Mouse (Mus musculus): ENCODE results near the gene Izumo4.
A peak's percentile ranks its signal among the peaks of the same experiment; 100 is the strongest.

The Izumo4 gene

DNA sequence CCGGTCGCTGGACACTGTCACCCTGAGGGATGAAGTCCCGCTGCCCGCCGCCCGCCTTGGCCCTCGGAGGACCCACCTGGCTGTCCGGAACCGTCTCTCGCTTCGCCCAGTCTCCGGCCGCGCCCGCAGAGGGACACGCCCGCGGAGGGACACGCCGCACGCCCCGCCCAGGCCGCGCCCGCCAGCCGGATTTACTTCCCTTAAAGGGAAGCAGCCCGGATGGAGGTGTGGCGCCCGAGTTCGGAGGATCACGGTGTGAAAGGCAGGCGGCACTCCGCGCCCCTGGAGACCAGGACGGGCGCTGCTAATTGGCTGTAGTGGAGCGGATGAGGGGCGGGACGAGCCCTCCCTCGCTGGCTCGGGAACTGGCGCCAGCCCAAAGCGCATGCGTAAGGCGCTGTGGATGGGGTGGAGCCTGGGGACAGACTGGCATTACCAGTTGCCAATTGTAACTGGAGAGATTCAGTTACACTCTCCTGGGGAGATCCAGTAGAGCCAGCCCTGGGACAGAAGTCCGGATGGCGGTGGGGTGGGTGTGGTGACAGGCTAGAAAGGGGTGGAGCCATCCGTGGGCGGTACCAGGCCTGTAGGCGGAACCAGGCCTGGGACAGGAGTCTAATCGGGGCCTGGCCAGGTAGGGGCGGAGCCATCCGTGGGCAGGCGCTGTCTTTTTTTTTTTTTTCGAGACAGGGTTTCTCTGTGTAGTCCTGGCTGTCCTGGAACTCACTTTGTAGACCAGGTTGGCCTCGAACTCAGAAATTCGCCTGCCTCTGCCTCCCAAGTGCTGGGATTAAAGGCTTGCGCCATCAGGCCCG lies at the start of gene Izumo4, which contains the start of gene Mob3a:
Gene Izumo4 (plus strand): TSS at position 464 of the 815 bp plus-strand sequence.
Gene Mob3a (minus strand): TSS at position 257 of the 815 bp plus-strand sequence.
- DNase-seq (ENCODE audit: low read depth, low spot score), result peak; percentile 100

DNA sequence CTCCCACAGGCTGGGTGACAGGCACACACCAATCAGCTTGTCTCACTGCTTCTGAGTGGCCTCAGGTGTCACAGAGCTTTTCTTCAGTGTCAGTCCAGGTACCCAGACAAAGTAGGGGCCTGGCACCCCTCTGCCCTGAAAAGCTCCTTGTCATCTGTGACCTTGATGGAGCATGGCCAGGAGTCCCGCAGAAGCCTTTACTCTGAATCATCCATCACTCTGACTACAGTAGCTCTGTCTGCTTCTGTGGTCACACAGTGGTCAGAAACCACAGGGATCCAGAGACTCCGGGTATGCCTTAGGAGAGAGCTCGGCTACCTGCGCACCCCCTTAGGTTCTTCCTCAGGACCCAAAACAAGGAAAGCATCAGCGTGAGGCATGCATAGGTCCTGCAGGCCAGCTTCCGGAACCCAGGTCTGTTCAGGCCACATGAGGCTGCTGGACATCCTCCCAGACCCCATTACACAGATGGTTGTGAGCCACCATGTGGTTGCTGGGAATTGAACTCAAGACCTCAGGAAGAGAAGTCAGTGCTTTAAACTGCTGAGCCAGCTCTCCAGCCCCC lies 48.7 kb upstream of the Izumo4 start:
- no peak for DNase-seq (ENCODE audit: low read depth, low spot score)

DNA sequence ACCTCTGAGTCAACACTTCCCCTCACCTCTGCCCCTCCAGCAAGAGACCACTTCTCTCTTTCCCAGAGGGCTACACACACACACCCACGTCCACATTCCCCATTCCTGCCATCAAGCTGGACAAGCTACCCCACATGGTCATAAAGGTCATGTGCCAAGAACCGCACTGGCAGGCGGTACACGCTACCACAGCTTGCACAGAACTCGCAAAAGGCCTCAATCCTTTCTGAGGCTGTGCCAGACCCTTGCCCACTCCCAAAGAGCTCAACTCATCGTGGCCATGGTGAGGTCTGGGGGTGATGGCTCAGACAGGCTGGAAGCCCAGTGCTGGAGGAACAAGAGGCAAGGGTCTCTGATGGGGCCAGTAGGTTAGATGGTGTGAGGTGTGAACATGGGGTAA lies 47.1 kb upstream of the Izumo4 start:
- no peak for DNase-seq (ENCODE audit: low read depth, low spot score)

DNA sequence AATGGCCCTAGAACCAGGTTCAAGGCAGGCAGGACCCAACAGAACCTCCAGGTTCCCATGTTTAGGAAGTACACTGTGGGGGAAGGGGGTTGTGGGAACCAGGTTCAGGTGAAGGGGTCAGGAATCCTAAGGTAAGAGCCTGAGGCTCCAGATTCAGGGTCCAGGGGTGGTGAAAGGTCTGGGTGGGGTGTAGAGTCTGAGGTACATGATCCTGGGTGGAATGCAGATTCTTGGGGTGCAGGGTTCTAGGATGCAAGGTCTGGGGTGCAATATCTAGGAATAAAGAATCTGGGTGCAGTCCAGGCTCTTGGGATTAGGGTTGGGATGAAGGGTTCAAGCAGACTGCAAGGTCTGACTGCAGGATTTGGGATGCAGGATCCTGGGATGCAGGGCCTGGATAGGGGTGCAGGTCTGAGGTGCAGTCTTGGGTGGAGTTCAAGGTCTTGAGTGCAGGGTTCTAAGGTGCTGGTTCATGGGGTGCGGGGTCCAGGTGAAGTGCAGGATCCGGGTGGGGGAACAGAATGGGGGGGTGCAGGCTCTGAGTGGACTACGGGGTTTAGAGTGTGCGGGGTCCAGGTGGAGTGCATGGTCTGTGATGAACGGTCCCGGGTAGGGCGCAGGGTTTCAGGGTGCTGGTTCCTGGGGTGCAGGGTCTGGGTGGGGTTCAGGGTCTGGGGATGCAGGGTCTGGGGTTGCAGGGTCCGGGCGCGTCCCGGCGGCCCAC lies 46.4 kb upstream of the Izumo4 start:
- no peak for DNase-seq (ENCODE audit: low read depth, low spot score)

DNA sequence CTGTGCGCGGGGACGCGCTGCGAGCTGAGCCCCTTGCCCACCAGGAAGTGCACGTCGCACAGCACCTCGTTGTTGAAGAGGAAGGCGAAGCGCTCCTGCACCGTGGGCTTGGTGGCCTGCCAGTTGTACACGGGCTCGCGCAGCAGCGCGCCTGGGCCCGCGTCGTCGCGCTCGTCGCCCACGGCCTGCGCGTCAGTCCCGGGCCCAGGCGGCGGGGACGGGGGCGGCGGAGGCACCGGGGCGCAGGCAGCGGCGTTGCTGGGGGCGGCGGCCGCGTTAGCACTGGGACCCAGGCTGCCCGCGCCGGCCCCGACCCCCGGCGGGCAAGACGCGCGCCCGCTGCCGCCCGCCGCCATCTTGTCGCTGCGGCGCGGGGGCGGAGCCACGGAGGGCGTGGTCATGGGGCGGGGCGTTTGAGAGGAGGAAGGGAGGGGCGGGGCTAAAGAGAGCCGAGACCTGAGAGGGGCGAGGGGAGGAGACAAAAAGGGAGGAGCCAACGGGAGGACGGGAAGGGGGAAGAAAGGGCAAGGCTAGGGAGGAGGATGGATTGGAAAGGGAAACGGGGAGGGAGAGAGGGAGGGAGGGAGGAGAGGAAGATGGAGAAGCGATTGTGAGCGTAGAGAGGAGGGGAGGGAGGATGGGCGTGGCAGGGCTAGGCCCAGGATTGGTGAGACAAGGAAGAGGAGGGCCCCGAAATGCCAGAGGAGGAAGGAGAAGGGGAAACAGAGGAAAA lies 45.7 kb upstream of the Izumo4 start:
- peak; percentile 100 for DNase-seq (ENCODE audit: low read depth, low spot score)

DNA sequence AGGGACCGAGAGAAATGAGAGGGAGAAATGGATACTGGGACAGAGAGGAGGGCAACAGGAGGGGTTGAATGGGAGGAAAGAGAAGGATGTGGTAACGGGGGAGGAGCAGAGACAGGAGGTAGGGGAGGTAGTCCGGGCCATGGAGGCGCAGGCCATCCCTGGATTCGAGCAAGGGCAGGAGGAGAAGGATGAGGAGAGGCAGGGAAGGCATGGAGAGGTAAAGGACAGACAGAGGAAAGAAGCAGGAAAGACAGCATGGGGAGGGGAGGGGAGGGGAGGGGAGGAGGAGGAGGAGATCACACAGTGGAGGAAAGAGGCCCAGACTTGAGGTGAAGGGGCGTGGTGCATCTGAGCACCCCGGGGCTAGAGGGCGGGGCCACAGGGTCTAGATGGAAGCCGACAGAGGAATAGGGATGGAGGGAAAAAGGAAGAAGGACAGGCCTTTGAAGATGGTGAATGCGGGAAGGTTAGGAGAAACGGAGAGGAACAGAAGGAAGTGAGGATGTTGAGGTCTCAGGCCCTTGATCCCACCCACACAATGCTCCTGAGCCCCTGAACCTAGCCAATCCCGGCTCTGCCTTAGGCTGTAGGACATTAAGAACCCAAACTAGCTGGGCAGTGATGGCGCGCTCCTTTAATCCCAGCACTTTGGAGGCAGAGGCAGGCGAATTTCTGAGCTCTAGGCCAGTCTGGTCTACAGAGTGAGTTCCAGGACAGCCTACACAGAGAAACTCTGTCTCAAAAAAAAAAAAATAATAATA lies 44.9 kb upstream of the Izumo4 start, which contains the start of gene Btbd2:
Gene Btbd2 (minus strand): TSS at position 209 of the 761 bp plus-strand sequence.
- no peak for DNase-seq (ENCODE audit: low read depth, low spot score)

DNA sequence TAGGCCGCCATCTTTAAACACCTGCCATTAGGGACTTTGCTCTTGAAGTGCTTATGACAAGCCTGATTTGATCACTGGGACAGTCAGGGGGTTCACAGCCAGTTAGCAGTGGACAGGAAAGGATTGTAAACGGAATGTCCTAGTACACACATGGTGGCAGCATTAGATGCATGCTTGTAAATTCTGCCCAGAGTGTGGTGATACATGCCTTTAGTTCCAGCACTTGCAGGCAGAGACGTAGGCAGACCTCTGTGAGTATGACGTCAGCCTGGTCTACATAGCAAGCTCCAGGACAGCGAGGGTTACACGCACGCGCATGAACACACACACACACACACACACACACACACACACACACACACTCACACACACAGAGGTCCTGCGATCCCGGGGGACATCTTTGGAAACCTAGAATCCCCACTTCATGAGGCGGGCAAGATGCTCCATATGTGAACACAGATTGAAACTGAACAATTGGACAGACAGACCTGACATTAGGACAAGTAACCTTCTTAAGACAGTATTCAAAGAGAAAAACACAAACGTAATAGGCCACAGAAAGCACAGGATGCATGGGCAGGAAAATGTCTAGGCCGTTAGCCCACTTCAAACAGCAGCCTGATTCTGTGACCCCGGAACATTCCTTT lies 43.7 kb upstream of the Izumo4 start:
- DNase-seq (ENCODE audit: low read depth, low spot score), result peak; percentile 64

DNA sequence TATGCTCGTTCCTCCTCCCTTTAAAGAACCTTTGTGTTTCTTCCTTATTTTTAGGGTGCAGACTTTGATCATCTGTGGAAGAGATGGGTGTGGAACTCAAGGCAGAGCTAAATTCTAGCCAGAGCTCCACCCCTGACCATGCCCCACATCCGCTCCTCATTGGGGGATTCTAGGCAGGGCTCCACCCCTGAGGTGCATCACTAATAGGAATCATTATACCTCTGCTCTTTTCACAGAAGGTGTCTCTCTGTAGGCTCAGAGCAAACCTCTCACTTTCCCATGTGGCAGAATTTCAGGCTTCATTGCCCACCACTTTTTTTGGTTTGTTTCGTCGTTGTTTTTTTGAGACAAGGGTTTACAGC lies 43.2 kb upstream of the Izumo4 start:
- peak; percentile 74 for DNase-seq (ENCODE audit: low read depth, low spot score)

DNA sequence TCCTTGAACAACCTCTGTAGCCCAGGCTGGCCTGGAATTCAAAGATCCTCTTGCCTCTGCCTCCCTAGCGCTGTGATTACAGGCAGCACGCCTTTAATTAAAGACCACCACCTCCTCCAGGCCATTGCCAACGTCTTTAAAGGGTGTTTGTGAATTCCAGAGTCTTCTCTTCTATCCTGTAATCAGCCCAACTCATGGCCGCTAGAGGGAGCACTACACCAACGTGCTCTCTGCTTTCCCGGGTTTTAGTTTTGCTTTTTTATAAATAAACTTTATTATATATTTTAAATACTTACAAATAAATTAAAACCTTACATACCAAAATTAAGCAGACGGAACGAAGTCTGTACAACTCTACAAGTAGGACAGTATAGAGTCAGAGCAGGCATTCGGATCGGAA lies 42.8 kb upstream of the Izumo4 start:
- DNase-seq (ENCODE audit: low read depth, low spot score), result peak; percentile 87

DNA sequence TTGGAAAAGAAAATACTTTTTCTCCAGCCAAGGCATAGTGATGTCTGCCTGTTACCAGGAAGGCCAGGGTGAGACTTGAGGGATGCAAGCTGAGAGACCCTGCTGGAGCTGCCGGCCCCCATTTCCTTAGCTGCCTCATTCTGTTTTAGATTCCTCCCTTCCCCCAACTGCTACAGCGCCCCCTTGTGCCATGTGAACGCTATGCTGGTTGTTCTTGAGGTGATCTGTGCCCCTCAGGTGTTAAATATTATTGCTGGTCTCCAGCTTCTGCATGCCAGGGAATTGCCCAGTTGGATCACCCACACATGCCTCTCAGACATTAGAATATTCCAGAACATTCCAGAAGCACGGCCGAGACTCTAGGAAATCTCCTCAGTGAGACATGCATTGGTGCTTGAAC lies 40.8 kb upstream of the Izumo4 start:
- DNase-seq (ENCODE audit: low read depth, low spot score), result peak; percentile 55

DNA sequence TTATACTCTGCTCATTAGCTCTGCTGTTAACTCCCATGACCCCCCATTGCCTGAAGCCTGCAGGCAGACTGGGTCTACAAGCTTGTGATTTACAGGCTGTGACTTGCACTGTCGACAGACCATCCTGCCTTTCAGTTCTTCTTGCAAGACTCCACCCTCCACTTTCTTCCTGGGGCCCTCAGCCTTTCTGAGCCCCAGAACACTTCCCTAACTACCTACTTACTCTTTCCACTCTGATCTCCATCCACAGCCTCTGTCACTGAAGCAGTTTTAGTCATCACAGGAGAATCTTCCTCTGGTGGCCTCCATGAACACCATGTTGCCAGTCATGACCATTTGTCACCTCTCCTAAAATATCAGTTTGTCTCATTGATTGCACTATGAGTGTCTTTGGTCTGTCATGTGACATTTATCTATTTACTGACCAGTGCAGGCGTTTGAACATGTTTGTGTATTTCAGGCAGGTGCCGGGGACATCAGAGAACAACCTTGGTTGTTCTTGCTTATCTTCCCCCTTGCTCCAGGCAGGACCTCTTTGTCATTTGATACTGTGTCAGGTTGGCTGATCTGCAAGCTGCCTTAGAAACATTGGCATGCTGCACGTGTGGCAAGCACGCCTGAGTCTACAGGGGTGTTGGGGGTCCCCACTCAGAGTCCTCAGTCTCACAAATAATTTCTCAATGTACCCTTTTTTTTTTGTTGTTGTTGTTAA lies 38.3 kb upstream of the Izumo4 start:
- no peak for DNase-seq (ENCODE audit: low read depth, low spot score)

DNA sequence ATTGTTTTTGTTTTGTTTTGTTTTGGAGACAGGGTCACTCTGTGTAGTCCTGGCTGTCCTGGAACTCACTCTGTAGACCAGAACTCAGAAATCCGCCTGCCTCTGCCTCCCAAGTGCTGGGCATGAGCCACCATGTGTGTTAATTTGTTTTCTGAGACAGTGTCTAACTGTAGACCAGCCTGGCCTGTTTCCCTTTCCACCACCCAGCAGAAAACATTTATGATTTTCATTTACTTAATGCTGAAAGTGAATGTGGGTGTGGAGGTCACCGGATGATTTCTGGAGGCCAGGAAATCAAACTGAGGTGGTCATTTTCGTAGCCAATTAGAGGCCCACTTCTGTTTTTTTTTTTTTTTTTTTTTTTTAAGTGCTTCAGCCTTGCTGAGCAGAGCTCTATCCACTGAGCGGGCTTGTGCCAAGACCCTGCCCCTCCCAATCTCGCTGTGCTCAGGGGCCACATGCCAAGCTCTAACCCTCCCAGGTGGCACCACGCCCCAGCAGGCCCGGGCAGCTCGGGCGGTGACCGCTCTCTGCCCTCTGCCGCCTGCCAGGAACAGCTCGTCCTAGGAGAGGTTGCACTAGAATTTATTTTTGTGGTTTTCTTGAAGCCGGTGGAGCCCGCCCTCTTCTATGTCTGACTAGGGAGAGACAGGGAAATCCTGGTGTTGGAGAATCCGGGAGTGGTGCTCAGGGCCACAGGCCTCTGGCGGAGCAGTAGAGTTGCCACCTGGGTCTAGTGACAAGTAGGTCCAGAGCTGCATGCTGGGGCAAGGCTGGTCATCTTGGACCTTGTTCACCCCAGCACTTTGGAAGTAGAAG lies 37.6 kb upstream of the Izumo4 start:
- DNase-seq (ENCODE audit: low read depth, low spot score), result peak; percentile 71

DNA sequence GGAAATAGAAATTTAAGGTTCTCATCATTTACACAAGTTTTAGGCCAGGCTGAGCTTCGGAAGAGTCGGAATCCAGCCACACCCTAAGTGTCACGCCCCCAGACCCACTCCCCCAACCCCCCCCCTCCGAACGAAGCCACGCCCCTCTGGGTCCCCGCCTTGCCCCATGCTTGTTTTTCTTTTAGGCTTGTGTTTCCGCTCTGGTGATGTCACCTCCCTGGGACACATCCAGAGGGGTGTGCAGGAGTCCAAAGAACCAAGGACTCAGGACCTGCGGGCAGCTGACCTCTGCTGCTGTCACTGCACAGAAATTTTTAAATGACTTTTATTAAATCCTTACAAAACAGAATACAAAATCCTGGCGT lies 37.0 kb upstream of the Izumo4 start:
- DNase-seq (ENCODE audit: low read depth, low spot score), result peak; percentile 52

DNA sequence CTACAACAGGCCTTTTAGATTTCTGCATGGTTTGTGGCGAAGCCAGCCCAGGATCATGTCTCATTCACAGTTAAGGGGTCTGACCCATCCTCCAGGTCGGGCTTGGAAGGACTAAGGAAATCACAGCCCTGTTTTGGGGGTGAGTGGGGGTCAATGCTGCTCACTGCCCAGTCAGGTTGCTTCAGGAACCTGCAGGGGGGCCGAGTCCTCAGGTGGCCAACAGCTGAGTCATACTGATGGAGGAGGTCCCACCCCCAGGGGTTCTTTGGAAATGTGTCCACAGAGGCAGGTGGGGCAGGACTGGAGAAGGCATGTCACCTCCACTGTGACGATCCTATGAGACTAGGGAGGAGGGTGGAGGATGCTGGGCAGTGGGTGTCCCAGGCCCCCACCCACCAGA lies 36.5 kb upstream of the Izumo4 start:
- no peak for DNase-seq (ENCODE audit: low read depth, low spot score)

DNA sequence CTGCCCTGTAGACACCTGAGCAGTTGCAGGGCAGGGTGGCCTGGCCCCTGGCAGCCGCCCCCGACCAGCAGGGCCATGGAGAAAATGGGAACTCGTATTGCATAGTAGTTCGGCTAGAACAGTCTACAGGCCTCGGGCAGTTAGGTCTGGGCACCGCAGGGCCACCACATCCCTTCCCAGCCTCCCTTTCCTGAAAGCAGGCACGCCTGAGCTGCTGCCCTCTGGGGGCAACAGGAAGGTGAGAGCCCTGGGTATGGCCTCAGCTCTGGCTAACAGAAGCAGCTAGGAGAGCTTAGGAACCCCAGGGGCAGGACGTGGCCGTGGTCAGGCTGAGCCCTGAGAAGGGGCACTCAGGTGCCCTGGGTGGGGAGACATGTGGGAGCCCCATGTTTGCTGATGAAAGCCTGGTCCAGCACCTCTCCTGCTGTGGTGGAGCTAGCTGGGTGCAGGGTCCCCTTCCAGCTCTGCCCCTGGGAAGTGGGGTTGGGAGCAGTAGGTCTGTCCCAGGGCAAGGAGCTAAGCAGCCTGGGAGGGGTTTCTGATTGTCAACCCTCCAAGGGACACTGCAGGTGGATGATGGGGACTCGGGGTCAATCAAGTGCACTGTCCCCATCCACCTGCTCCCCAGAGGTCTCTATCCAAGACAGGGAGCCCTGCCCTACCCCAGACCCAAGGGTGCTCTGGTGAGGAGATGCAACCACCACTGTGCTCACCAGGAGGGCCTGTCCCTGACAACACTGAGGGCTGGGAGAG lies 35.8 kb upstream of the Izumo4 start:
- no peak for DNase-seq (ENCODE audit: low read depth, low spot score)

DNA sequence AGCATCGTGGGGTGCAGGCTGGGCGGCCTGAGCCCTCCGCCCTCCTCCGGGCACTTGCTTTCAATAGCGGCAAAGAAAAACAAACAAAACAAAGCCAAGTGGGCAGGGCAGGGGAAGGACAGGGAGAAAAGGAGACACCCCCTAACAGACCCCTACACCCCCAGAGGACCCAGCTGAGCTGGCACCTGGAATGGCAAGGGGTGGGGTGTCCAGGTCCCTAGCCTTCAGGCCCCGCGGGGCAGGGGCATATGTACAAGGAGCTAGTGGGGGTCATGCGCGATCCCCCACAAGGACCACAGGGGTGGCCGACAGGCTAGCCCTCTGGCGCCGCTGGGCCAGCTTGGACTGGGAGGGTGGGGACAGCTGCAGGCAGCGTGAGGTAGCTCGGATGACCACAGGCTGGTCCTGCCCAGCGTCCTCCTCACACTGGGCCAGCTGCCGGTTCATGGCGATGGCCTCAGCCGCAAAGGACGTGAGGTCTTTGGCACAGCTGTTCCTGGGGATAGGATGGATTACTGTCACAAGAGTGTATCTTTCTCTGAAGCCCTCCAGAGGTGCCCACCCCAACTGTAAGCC lies 35.1 kb upstream of the Izumo4 start:
- no peak for DNase-seq (ENCODE audit: low read depth, low spot score)

DNA sequence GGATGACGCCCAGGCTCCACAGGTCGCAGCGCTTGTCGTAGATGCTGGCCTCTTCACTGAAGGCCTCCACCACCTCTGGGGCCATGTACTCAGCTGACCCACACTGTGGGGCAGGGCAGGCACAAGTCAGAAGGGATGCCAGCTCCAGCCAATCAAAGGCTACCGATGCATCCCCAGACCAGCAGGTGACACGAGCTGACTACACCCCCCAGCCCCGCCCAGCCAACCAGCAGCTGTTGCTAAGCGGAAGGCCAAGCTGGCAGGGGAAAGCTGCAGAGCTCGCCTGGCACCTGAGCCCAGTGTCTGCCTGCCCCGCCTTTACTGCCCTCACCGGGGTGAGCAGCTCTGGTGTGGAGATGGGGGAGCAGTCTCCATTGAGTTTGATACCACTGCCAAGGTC lies 33.4 kb upstream of the Izumo4 start:
- DNase-seq (ENCODE audit: low read depth, low spot score), result peak; percentile 87

DNA sequence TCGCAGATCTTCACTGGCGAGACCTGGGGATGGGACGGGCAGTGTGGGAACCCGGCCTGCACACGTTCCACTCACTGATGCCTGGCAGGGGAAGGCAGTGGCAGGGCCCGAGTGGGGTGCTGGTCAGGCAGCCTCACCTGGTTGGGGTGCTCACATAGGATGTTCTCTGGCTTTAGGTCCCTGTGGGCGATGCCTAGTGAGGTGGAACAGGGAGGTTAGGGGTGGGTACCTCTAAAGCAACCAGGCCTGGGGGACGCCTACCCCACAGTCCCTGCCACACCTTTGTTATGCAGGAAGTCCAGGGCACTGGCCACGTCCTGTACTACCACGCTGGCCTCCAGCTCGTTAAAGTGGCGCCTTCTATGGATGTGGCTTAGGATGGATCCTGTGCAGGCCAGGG lies 33.0 kb upstream of the Izumo4 start:
- DNase-seq (ENCODE audit: low read depth, low spot score), result no peak
